In the genomic region with DNA sequence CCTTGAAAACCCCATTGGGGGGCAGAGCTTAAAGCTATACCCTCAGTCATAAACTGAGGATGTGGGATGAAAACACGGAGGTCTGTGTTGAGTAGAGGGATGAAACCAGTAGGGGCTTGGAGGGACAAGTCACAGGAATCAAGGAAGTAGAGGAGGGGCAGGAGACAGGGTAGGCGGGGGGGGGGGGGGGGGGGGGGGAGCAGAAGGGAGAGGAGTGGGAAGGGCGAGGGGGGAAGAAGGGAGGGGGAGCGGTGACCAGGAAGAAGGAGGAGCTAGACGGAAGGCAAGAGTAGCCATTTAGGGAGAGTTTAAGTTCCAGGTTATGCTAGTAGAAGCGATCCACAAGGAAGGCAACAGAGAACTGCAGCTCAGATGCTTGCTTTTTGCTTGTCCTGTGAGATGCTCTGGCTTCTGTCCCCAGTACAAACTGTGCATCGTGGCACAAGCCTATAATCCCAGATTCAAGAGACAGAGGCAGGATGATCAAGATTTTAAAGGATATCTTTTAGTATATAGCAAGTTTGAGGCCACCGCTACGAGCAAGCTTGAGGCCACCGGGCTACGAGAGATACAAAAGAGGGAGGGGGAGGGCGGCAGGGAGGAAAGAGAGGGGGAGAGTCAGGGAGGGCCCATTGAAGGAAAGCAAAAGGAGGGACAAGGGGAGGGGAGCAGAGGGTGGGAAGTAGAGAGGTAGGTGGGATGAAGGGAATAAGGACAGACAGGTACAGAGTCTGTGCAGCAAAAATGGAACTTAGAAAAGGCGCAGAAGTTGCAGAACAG, we compare ENCODE assay signal across 14 mouse cellular contexts. TPM values are rescaled to one million over a fixed set of nuclear protein-coding genes. Genes with fewer than 3 reads are reported as not detected.
DNase-seq lines count a peak whose midpoint lies in the region; ATAC-seq and TF ChIP-seq lines count a peak whose summit lies in the region.
"Had no signal": no experiment of that assay in that cellular context is flagged by ENCODE, and none has a peak within 500 bp of the region (broad histone marks: within the 10 kb centered on the region; RNA-seq: fewer than 3 reads in every experiment).

No protein-coding gene starts in this region.

- intact Hi-C loops in gastrocnemius, adult 2 months (cut with DNase I): no loop called here

- H3K4me3 ChIP-seq in heart, embryonic 15.5 days: no peak overlapping the region
- no peak overlapping the region for H3K4me3 ChIP-seq in thymus, adult 2 months (ENCODE audit: control insufficient read depth, insufficient read depth, low read length)
- H3K4me3 ChIP-seq in gastrocnemius, adult 2 months: no peak overlapping the region
- H3K4me3 ChIP-seq: erythroblast, embryonic 14.5 days; midbrain, embryonic 12.5 days had no signal

- 44% methylated on average over 10 of the region's 13 CpGs for WGBS in heart, embryonic 15.5 days
- WGBS in thymus, adult 2 months: 74% methylated on average over 12 of the region's 13 CpGs

- no peak for ATAC-seq in CD4-positive, CD25-positive, alpha-beta regulatory T cell, adult 4 months
- no peak for ATAC-seq in heart, embryonic 15.5 days (replicated peaks; ENCODE audit: insufficient number of reproducible peaks, insufficient read depth, low FRiP score, low read depth)

- H3K27ac ChIP-seq in heart, embryonic 15.5 days: no peak overlapping the region
- no peak overlapping the region for H3K27ac ChIP-seq in thymus, adult 2 months (ENCODE audit: control insufficient read depth, insufficient read depth, low read length)
- no peak overlapping the region for H3K27ac ChIP-seq in gastrocnemius, adult 2 months
- H3K27ac ChIP-seq: midbrain, embryonic 12.5 days had no signal

- no peaks in the 10 kb centered on the region for H3K4me1 ChIP-seq in heart, embryonic 15.5 days (replicated peaks)
- 0 out of 2 replicates have a peak, but pooled peaks cover 2% of the 10 kb centered on the region for H3K4me1 ChIP-seq in thymus, adult 2 months (replicated peaks; ENCODE audit: control insufficient read depth, insufficient read depth, low read length)
- H3K4me1 ChIP-seq: midbrain, embryonic 12.5 days had no signal

- no peak for TF ChIP-seq POLR2A in thymus, adult 2 months (IDR thresholded peaks at IDR 0.05; ENCODE audit: control insufficient read depth, extremely low read depth, insufficient read depth, low read length, poor library complexity)

- peak overlapping the region; percentile 43 for H3K4me2 ChIP-seq in heart, embryonic 15.5 days
- H3K4me2 ChIP-seq: midbrain, embryonic 12.5 days had no signal

- DNase-seq in CD4-positive, CD25-positive, alpha-beta regulatory T cell, adult 2 months (ENCODE audit: low read depth, low spot score): peak; percentile 7
- DNase-seq in heart, adult 8-10 months (ENCODE audit: low spot score): no peak
- DNase-seq in thymus, adult 2 months: peak; percentile 11
- DNase-seq in thymus, postnatal 0 days (ENCODE audit: low spot score): no peak
- peak; percentile 3 for DNase-seq in naive thymus-derived CD4-positive, alpha-beta T cell, adult 2 months (ENCODE audit: low read depth)
- DNase-seq in gastrocnemius, adult 2 months: no peak
- DNase-seq: adrenal gland, postnatal 25 days; cerebellum, adult 9-11 months; left cerebral cortex, postnatal 4 days had no signal

- H3K27me3 ChIP-seq in heart, embryonic 15.5 days: no peaks in the 10 kb centered on the region
- no peaks in the 10 kb centered on the region for H3K27me3 ChIP-seq in thymus, adult 2 months (ENCODE audit: control insufficient read depth, insufficient read depth, low read length)
- H3K27me3 ChIP-seq: midbrain, embryonic 12.5 days had no signal

- TF ChIP-seq CTCF in thymus, adult 2 months (IDR thresholded peaks at IDR 0.05; ENCODE audit: borderline replicate concordance, control insufficient read depth, extremely low read depth, insufficient read depth, low read length, poor library complexity): no peak
- TF ChIP-seq CTCF in gastrocnemius, adult 2 months (IDR thresholded peaks at IDR 0.05): no peak

- no peak overlapping the region for H3K9ac ChIP-seq in heart, embryonic 15.5 days
- H3K9ac ChIP-seq: midbrain, embryonic 12.5 days had no signal

- H3K36me3 ChIP-seq in heart, embryonic 15.5 days: no peaks in the 10 kb centered on the region
- no peaks in the 10 kb centered on the region for H3K36me3 ChIP-seq in thymus, adult 2 months (ENCODE audit: control insufficient read depth, insufficient read depth, low read length)
- H3K36me3 ChIP-seq: G1E; midbrain, embryonic 12.5 days had no signal

- no peaks in the 10 kb centered on the region for H3K9me3 ChIP-seq in heart, embryonic 15.5 days (replicated peaks)
- H3K9me3 ChIP-seq: G1E; midbrain, embryonic 12.5 days had no signal

RNA-seq across cellular contexts. Expression of gene Jade1, which starts 58.4 kb away (rescaled TPM):
- 10 to 100 TPM in 1 of 2 experiments, 1 to 10 TPM in 1; 9.9 to 10.1 TPM for polyA plus RNA-seq in CD4-positive, CD25-positive, alpha-beta regulatory T cell, adult 4 months (2017; shearing (Covaris generic))
- polyA plus RNA-seq in heart, embryonic 15.5 days (2015; fragmentation: Nextera tagmentation; extraction: Ambion mirVana): 15.9 and 16.0 TPM in 2 replicates
- total RNA-seq in heart, adult 8-10 months (2022): 10 to 100 TPM; 26.5 to 40.1 (median 28.9) TPM
- 22.7 and 31.9 TPM in 2 replicates for polyA plus RNA-seq in thymus, adult 2 months (2012; rRNA removed)
- polyA plus RNA-seq in thymus, postnatal 0 days (2015; fragmentation: Nextera tagmentation; extraction: Ambion mirVana): 19.8 and 20.1 TPM in 2 replicates
- 10 to 100 TPM; 17.5 to 24.2 TPM for total RNA-seq in gastrocnemius, adult 2 months (2021)

Comparison
In these comparisons a context has a peak if more than half of its experiments do, and no peak if none do; other contexts are left out.
1. DNase-seq: peak in CD4-positive, CD25-positive, alpha-beta regulatory T cell, adult 2 months (single experiment), thymus, adult 2 months (single experiment) and naive thymus-derived CD4-positive, alpha-beta T cell, adult 2 months (single experiment); none in heart, adult 8-10 months (single experiment), thymus, postnatal 0 days (single experiment) and gastrocnemius, adult 2 months (single experiment).